Mouse (Mus musculus) midbrain, embryonic 10.5 days (tissue): ENCODE measurements around the gene Gm49486. TPM values are rescaled to one million over a fixed set of nuclear protein-coding genes. Genes with fewer than 3 reads are reported as not detected.
A peak's percentile ranks its signal among the peaks of the same experiment; 100 is the strongest.

Experiments
- DNase-seq: peaks from one replicate; pipeline ENCODE4 v3.0.0-alpha.2; 2017; ENCODE audit warnings: low spot score
- H3K27ac ChIP-seq: fragments of 300-500 bp; sonication (generic); replicated peaks from 2 replicates; pipeline ENCODE4 v1.5.1; 2016; ENCODE audit warnings: mild to moderate bottlenecking
- H3K27me3 ChIP-seq: fragments of 300-500 bp; sonication (generic); 2 replicates; pipeline ENCODE4 v1.6.1; 2016; ENCODE audit warnings: low read depth, mild to moderate bottlenecking; ENCODE audit not compliant: poor library complexity, severe bottlenecking
- H3K36me3 ChIP-seq: fragments of 300-500 bp; sonication (generic); 2 replicates; pipeline ENCODE4 v1.6.1; 2016; ENCODE audit warnings: mild to moderate bottlenecking, moderate library complexity
- H3K4me1 ChIP-seq: fragments of 300-500 bp; sonication (generic); 2 replicates; pipeline ENCODE4 v1.6.1; 2016
- H3K4me3 ChIP-seq: fragments of 300-500 bp; sonication (generic); 2 replicates; pipeline ENCODE4 v1.5.1; 2016; ENCODE audit warnings: mild to moderate bottlenecking, moderate library complexity
- H3K9me3 ChIP-seq: fragments of 300-500 bp; sonication (generic); replicated peaks from 2 replicates; pipeline ENCODE4 v1.6.1; 2016; ENCODE audit warnings: mild to moderate bottlenecking
- WGBS: fragments of 180-500 bp; shearing (Covaris S2); methylation state at CpG from one replicate; pipeline ENCODE4 v1.1.7; 2016; 5-methylcytosine and 5-hydroxymethylcytosine counted together
- polyA plus RNA-seq: library from polyadenylated mRNA; unstranded; fragments of >200 nt; fragmentation: Nextera tagmentation; extraction: Ambion mirVana; gene quantifications from 2 replicates; pipeline ENCODE4 v1.2.1, GENCODE M21; 2016

Gm49486 gene
- 0.12 and 0.34 TPM in 2 replicates for polyA plus RNA-seq

DNA sequence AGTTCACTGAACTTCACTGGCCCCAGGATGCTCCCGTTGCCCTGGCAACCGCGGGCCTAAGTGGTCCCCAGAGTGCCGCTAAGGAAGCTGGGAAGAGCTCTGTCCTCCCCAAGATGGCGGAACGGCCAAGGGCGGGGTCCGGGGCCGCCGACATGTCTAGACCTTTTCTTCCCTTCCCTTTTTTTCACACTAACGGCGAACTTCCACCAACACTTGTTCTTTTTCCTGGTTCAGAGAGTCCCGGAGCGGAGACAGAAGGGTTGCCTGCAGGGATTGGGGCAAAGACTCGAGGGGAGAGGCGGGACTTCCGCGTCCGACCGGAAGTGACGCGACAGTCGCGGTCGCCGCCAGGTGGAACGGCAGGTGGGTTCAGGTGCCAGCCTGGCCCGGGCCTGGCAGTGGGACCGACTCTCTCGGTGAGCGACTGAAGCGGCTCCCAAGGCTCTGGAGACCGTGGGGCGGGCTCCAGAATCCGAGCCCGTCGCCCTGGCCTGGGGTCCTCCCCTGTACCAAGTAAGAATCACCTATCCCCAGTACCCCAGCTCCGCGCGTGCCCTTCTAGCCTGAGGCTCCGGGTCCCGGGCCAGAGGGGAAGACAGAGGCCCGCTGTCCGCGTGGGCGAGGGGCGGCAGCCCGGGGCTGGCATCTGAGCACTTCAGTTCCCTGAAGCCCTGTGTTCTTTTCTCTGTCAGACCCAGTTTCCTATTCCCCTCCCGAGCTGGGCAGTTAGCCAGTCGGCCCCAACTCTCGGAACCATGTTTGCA lies at the start of gene Gm49486, which contains the start of gene Pick1:
Gene Gm49486, plus strand, starts transcription at position 334 of the 764 bp plus-strand sequence.
Gene Pick1, plus strand, starts transcription at position 116 of the 764 bp plus-strand sequence.
- WGBS, result 1% methylated on average over 51 of the region's 51 CpGs
- Histone ChIP-seq H3K27ac (peak within 1 kb of the TSS; percentile 96), H3K4me1 (peaks cover 31% of the 10 kb centered on the region), H3K36me3 (peaks cover 29% of the 10 kb centered on the region), H3K27me3 (no peaks in the 10 kb centered on the region), H3K9me3 (no peaks in the 10 kb centered on the region), H3K4me3 (peak within 1 kb of the TSS; percentile 77)
- peak; percentile 91 for DNase-seq

DNA sequence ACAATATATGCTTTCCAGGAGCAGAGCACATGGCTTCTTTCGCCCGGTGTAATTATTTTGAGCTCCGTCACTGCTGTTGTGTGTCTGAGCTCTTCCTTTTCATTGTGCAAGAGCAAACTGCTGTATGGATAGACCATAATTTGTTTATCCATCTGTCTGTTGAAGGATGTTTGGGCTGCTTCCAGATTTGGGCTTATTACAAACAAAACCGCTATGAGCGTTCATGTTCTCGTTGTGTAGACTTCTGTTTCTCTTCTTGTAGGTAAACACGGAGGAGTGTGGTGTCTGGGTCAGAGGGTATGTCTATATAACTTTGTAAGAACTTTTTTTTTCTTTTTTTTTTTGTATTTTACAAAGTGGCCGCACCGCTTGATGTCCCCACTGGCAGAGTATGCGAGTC lies 44.0 kb upstream of the Gm49486 start:
- Histone ChIP-seq H3K27ac (no peak overlapping the region), H3K4me3 (no peak overlapping the region), H3K4me1 (0 out of 2 replicates have a peak, but pooled peaks cover 2% of the 10 kb centered on the region), H3K9me3 (no peaks in the 10 kb centered on the region), H3K27me3 (no peaks in the 10 kb centered on the region), H3K36me3 (no peaks in the 10 kb centered on the region)
- 91% methylated on average over 10 of the region's 10 CpGs for WGBS
- no peak for DNase-seq

DNA sequence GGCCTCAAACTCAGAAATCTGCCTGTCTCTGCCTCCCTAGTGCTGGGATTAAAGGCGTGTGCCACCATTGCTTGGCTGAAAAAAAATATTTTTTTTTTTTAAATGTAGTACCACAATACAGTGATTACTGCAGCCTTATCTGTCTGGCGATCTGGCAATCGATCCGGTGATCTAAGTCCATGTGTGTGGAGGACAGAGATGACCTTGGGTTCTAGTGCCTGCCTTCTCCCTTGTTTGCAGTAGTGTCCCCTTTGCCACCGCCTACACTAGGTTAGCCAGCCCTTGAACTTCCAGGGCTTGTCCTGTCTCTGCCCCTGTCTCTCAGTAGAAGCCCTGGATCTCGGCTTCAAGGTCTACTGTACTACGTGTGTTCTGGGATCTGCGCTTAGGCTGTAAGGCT lies 41.4 kb upstream of the Gm49486 start:
- peaks cover 13% of the 10 kb centered on the region for H3K4me1 ChIP-seq
- WGBS, result 90% methylated on average over 8 of the region's 8 CpGs

DNA sequence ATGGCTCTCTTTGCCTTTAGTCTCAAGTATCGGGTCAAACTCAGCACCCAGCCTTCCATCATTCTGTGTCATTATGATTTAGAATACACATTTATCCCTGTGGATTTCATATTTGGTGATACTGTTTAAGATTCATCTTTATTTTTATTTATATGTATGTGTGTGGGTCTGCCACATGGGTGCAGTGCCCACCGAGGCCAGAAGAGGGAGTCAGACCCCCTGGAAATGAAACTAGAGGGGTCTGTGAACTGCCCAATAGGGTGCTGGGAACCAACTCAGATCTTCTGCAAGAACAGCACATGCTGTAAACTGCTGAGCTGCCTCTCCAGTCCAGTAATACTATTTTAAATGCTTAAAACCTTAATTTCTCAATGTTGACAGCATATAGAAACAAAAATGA lies 37.8 kb upstream of the Gm49486 start:
- Histone ChIP-seq H3K27me3 (peaks cover 26% of the 10 kb centered on the region), H3K27ac (no peak overlapping the region), H3K4me3 (no peak overlapping the region), H3K36me3 (no peaks in the 10 kb centered on the region), H3K9me3 (no peaks in the 10 kb centered on the region; the same call in 1 of the 2 replicates), H3K4me1 (peaks cover 47% of the 10 kb centered on the region)
- DNase-seq, result no peak
- WGBS, result 98% methylated on average over 2 of the region's 2 CpGs

More for the DNA sequence above, 41.4 kb upstream of the Gm49486 start:
- Histone ChIP-seq H3K27ac (no peak overlapping the region), H3K4me3 (no peak overlapping the region), H3K9me3 (no peaks in the 10 kb centered on the region; the same call in 1 of the 2 replicates), H3K27me3 (no peaks in the 10 kb centered on the region), H3K36me3 (no peaks in the 10 kb centered on the region)
- DNase-seq, result no peak

DNA sequence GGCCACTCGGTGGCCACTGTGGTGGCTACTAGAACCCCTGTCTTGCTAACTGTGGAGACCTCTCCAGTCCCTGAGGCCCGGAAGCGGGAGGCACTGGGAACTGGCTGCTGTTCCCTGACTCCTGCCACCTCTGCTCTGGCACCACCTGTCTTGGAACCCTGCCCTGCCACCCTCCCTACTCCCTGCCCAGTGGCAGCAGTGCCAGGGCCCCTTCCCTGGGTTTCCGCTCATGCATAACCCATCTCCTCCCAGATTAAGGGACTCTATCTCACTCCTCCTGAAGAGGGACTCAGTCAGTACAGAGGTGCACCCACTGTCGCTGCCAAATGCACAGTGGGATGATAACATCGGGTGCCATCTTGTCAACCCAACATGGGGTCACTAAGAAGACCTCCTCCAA lies 36.7 kb upstream of the Gm49486 start:
- Histone ChIP-seq H3K36me3 (no peaks in the 10 kb centered on the region), H3K9me3 (no peaks in the 10 kb centered on the region; the same call in 1 of the 2 replicates), H3K4me1 (peaks cover 52% of the 10 kb centered on the region), H3K27ac (peak overlapping the region; percentile 92), H3K4me3 (peak overlapping the region; percentile 39), H3K27me3 (peaks cover 29% of the 10 kb centered on the region)
- DNase-seq, result no peak
- 82% methylated on average over 6 of the region's 6 CpGs for WGBS

DNA sequence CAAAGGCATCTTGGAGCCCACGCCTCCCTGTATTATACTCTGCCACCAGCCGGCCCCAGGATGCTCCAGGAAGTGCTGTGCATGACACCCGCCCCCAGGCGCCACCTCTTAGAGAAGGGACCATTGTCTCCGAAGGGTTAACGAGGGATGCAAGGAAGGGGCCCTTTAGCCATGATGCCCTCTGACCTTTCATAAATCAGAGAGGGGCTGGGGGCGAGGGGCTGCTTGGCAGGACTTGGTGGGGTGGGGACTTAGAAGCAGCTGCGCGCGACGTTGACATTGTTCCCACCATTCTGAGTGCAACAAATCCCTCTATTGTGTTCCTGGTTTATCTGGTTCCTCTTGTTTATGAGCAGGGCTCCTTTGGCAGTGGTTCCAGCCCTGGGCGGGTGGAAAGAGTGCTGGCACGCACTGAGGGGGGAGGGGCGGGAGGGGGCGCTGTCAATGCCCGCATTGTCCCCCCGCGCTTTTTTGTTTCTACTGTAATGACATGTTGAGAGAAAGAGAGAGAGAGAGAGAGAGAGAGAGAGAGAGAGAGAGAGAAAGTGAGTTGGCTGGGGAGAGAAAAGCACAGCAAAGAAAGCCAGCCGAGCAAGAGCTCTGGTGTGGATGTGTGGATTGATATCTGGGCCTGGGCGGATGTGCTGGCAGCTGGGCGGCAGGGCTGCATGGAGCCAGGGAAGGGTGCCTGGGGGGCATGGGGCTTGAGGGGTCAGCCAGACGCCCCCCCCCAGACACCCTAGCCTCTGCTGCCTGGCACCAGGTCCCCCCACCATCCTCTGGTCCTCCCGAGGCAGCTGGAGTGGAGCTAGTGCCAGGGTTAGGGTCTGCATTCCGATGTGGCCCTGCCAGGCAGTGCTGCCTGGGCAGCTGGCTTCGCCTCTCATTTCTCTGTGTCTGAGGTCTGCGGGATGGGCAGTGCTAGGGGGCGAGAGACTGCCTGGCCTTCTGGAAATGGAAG lies 36.0 kb upstream of the Gm49486 start:
- Histone ChIP-seq H3K9me3 (no peaks in the 10 kb centered on the region; the same call in 1 of the 2 replicates), H3K4me3 (peak overlapping the region; percentile 39), H3K27me3 (peaks cover 33% of the 10 kb centered on the region), H3K36me3 (no peaks in the 10 kb centered on the region), H3K27ac (peak overlapping the region; percentile 92), H3K4me1 (peaks cover 52% of the 10 kb centered on the region)
- peak; percentile 78 for DNase-seq
- 22% methylated on average over 27 of the region's 27 CpGs for WGBS

DNA sequence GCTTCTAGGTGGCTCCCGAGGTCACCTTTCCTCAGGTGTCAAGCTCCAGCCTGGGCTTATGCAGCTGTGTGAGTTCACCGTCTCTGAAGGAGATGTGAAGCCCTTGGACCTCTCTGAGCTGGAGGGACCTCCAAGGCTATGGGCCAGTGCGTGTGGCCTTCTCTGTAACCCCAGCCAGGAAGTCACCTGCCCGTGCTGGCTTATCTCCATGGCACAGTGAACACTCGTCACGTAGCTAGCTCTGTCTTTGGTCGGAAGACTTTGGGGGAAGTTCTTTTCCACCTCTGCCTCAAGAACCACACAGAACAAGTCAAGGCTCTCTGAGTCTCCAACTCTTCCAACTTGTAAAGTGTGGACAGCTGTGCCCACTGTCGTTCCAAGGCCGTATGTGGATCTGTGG lies 35.1 kb upstream of the Gm49486 start:
- peak overlapping the region; percentile 92 for H3K27ac ChIP-seq
- DNase-seq, result no peak
- H3K4me1 ChIP-seq, result peaks cover 57% of the 10 kb centered on the region
- H3K9me3 ChIP-seq, result no peaks in the 10 kb centered on the region; the same call in 1 of the 2 replicates
- H3K4me3 ChIP-seq, result no peak overlapping the region
- peaks cover 33% of the 10 kb centered on the region for H3K27me3 ChIP-seq
- WGBS, result 85% methylated on average over 9 of the region's 9 CpGs
- no peaks in the 10 kb centered on the region for H3K36me3 ChIP-seq

DNA sequence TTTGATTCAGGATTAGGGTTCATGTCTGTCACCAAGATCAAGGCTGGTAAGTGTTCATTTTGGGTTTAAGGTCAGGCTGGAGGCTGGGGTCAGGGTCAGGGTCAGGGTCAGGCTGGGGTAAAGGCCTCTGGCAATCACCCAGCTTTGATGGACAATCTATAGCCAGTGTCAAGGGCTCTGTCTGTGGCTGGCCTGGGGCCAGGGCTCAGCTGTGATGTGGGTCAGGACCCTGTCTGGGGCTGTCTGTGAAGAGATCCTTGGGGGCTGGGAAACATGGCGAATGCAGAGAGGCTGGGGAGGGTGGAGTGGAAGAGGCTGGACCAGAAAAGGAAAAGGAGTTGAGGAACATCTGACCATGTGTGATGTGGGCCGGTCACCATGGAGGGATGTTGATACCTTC lies 34.2 kb upstream of the Gm49486 start:
- no peak overlapping the region for H3K4me3 ChIP-seq
- H3K4me1 ChIP-seq, result peaks cover 57% of the 10 kb centered on the region
- peaks cover 33% of the 10 kb centered on the region for H3K27me3 ChIP-seq
- WGBS, result 79% methylated on average over 2 of the region's 2 CpGs
- no peaks in the 10 kb centered on the region for H3K36me3 ChIP-seq
- no peaks in the 10 kb centered on the region; the same call in 1 of the 2 replicates for H3K9me3 ChIP-seq
- DNase-seq, result no peak
- peak overlapping the region; percentile 92 for H3K27ac ChIP-seq

DNA sequence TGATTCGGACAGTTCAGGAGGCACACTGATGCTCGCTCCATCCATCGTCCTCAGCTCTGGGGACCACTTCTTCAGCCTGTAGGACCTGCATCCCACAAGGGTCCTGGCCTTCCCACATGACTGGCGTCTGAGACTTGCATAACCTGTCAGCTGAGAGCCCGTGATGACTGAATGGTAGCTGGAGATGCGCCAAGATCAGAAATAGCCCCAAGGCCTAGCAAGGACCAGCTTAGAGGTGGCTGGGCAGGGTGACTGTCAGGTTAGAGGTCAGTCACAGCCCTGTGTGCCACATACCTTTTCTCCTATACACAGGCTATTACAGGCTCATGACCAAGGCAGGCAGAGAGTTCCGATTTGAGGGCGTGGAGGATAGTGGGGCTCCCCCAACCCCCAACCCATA lies 33.7 kb upstream of the Gm49486 start:
- H3K4me3 ChIP-seq, result no peak overlapping the region
- peak overlapping the region; percentile 92 for H3K27ac ChIP-seq
- 90% methylated on average over 8 of the region's 8 CpGs for WGBS
- no peaks in the 10 kb centered on the region for H3K36me3 ChIP-seq
- H3K4me1 ChIP-seq, result peaks cover 57% of the 10 kb centered on the region
- peaks cover 33% of the 10 kb centered on the region for H3K27me3 ChIP-seq
- no peaks in the 10 kb centered on the region; the same call in 1 of the 2 replicates for H3K9me3 ChIP-seq
- DNase-seq, result no peak

DNA sequence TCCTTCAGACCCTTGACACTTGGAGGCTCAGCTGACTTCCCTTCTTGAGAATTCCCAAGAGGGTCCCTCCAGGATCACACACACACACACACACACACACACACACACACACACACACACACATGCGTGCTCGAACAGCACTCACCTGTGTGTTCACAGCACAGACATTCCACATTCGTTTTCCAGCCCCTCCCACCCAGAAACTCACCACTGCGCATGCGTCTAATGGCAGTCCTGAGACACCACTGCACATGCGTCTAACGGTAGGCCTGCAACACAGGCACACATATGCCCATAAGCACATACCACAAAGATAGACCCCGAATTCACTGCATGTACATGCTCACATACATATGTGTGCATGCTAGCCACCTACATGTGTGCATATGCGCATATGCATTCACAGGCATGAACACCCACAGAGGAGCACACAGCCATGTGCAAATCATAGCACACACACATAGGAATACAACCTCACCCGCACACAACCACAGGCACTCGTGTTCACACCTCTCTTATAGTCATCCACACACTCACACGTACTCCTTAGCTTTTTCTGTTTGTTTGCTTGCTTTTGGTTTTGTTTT lies 29.7 kb upstream of the Gm49486 start:
- WGBS, result 92% methylated on average over 12 of the region's 12 CpGs
- DNase-seq, result no peak
- H3K36me3 ChIP-seq, result no peaks in the 10 kb centered on the region
- H3K27ac ChIP-seq, result no peak overlapping the region
- peaks cover 45% of the 10 kb centered on the region for H3K27me3 ChIP-seq
- H3K9me3 ChIP-seq, result no peaks in the 10 kb centered on the region
- no peak overlapping the region for H3K4me3 ChIP-seq
- H3K4me1 ChIP-seq, result peaks cover 56% of the 10 kb centered on the region

DNA sequence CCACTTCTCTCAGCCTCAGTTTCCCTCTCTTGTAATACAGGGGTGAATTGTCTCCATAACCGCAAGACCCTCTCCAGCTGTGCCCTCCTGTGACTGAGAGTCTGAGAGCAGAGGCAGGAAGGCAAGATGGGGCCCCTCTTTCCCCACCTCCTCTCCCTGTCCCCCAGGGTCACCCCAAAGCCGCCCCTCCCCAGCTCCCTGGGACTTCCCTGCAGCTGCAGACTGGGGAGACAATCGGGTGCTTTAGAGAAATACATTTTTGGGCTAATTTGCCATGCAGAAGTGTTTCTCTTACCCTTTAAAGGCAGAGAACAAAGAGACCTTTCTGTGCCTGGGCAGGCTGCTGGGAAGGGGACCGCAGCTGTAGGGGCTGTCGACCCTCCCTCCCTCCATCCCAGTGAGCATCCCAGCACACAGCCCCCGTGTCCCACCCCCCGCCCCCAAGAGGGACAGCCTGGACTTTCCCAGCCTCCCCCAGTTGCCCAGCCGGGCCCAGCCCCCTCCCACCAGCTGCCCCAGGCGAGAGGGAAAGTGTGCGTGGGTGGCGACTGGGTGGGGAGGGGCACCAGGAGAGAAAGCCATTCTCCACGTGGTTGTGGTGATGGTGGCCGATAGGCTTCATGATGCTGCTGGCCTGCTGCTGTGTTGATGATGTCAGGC lies 27.6 kb upstream of the Gm49486 start:
- Histone ChIP-seq H3K9me3 (no peaks in the 10 kb centered on the region), H3K4me3 (no peak overlapping the region; the same call in 1 of the 2 replicates), H3K36me3 (no peaks in the 10 kb centered on the region), H3K4me1 (peaks cover 34% of the 10 kb centered on the region), H3K27ac (peak overlapping the region; percentile 88), H3K27me3 (peaks cover 29% of the 10 kb centered on the region; the same call in 1 of the 2 replicates)
- peak; percentile 38 for DNase-seq
- WGBS, result 36% methylated on average over 13 of the region's 13 CpGs

DNA sequence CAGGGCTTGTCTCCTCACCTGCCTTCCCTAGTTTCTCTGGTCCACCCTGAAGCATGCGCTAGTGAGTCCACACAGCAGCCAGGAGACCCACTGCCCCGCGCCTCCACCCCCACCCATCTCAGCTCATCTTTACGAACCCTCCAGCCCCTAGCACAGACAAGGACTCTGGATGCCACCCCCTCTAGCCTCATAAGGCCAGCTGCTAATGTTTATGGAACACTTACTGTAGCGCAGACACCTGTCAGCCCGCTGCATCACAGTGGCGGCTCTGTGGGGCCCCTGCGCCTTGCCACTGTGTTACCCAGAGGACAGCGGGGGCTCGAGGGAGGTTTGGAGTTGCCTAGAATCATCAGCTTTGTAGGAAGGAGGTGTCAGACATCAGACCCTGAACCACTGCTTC lies 26.6 kb upstream of the Gm49486 start:
- DNase-seq, result no peak

More for the DNA sequence above, 26.6 kb upstream of the Gm49486 start:
- Histone ChIP-seq H3K9me3 (no peaks in the 10 kb centered on the region), H3K4me1 (peaks cover 34% of the 10 kb centered on the region), H3K4me3 (0 out of 2 replicates have a peak overlapping the region, but pooled peaks have one; percentile 12), H3K36me3 (no peaks in the 10 kb centered on the region), H3K27me3 (peaks cover 28% of the 10 kb centered on the region; the same call in 1 of the 2 replicates), H3K27ac (peak overlapping the region; percentile 88)
- WGBS, result 56% methylated on average over 10 of the region's 10 CpGs
